Mouse (Mus musculus) liver, embryonic 11.5 days (tissue): ENCODE data around the gene Syngr2. TPM values are rescaled to one million over a fixed set of nuclear protein-coding genes. Genes with fewer than 3 reads are reported as not detected.

Source experiments
- ATAC-seq: fragments of 200-750 bp; cut with Nextera tagmentation; replicated peaks from 2 replicates; pipeline ENCODE4 v1.8.0; 2017; ENCODE audit warnings: moderate number of reproducible peaks, mild to moderate bottlenecking, moderate TSS enrichment, moderate library complexity; ENCODE audit not compliant: low FRiP score
- DNase-seq: peaks from one replicate; pipeline ENCODE4 v3.0.0-alpha.2; 2017; ENCODE audit warnings: low spot score
- H3K27ac ChIP-seq: fragments of 300-500 bp; sonication (generic); 2 replicates; pipeline ENCODE4 v1.5.1; 2014; ENCODE audit warnings: mild to moderate bottlenecking, low read depth, low read length, control low read depth
- H3K27me3 ChIP-seq: fragments of 300-500 bp; sonication (generic); replicated peaks from 2 replicates; pipeline ENCODE4 v1.6.1; 2014; ENCODE audit warnings: low read length, mixed read lengths; ENCODE audit not compliant: control insufficient read depth, insufficient read depth
- H3K36me3 ChIP-seq: fragments of 300-500 bp; sonication (generic); 2 replicates; pipeline ENCODE4 v1.6.1; 2014; ENCODE audit warnings: mild to moderate bottlenecking, low read length, moderate library complexity, mixed read lengths; ENCODE audit not compliant: control insufficient read depth, insufficient read depth
- H3K4me1 ChIP-seq: fragments of 300-500 bp; sonication (generic); replicated peaks from 2 replicates; pipeline ENCODE4 v1.6.1; 2014; ENCODE audit warnings: low read length, mixed read lengths; ENCODE audit not compliant: control insufficient read depth, insufficient read depth
- H3K4me2 ChIP-seq: fragments of 300-500 bp; sonication (generic); 2 replicates; pipeline ENCODE4 v1.6.1; 2014; ENCODE audit warnings: mild to moderate bottlenecking, control low read depth, moderate library complexity
- H3K4me3 ChIP-seq: fragments of 300-500 bp; sonication (generic); 2 replicates; pipeline ENCODE4 v1.5.1; 2014; ENCODE audit warnings: low read depth, low read length, control low read depth
- H3K9ac ChIP-seq: fragments of 300-500 bp; sonication (generic); 2 replicates; pipeline ENCODE4 v1.6.1; 2014; ENCODE audit warnings: low read depth, low read length, control low read depth
- H3K9me3 ChIP-seq: fragments of 300-500 bp; sonication (generic); 2 replicates; pipeline ENCODE4 v1.6.1; 2016; ENCODE audit warnings: low read length, inconsistent platforms, mixed read lengths; ENCODE audit not compliant: control insufficient read depth
- WGBS: fragments of 180-500 bp; shearing (Covaris S2); extraction: QIAGEN DNeasy Blood & Tissue Kit; methylation state at CpG from one replicate; pipeline ENCODE4 v1.1.7; 2014; 5-methylcytosine and 5-hydroxymethylcytosine counted together
- polyA plus RNA-seq: library from polyadenylated mRNA; unstranded; fragments of >200 nt; fragmentation: Nextera tagmentation; extraction: Ambion mirVana; gene quantifications from 2 replicates; pipeline ENCODE4 v1.2.1, GENCODE M21; 2014

The Syngr2 gene
- polyA plus RNA-seq, 1 experiment from 2014 or later = 92.1 TPM

DNA sequence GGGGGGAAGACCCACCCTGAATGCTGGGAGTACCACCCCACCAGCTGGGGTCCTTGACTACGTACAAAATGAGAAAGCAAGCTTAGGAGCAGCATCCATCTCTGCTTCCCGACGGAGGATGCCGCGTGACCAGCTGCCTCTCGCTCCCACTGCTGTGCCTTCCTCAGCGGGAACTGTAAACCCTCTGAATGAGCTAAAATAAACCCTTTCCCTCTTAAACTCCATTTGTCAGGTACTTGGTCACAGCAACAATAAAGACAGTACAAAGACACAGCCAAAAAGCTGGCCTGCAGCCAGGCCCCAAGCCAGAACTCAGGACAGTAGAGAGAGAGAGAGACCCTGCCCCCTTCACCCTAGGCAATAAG is 39.8 kb upstream of the Syngr2 start:
- Histone ChIP-seq H3K9ac (no peak overlapping the region), H3K4me2 (no peak overlapping the region), H3K4me1 (no peaks in the 10 kb centered on the region), H3K36me3 (peaks cover 34% of the 10 kb centered on the region), H3K27me3 (no peaks in the 10 kb centered on the region), H3K27ac (no peak overlapping the region), H3K4me3 (no peak overlapping the region), H3K9me3 (no peaks in the 10 kb centered on the region)
- WGBS = 93% methylated on average over 7 of the region's 7 CpGs
- no peak for ATAC-seq
- DNase-seq = no peak

DNA sequence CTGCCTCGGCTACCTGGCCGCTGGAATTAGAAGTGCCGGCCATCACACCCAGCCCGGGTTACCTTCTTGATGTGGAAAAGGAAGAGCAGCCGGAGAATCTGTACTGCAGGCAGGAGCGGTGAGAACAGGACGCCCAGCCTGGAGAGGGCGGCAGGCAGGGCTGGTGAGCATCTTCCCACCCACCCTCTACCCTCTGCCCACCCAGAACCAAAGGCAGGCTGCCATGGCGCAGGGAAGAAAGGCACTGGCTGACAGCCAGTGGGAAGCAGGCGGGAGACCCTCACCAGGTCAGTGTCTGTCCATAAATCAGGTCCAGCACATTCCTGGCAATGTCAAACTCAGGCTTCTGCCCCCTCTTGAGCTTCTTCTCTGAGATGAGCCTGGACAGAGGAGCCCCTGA is 39.1 kb upstream of the Syngr2 start:
- 90% methylated on average over 10 of the region's 10 CpGs for WGBS
- H3K4me2 ChIP-seq = no peak overlapping the region
- H3K9ac ChIP-seq = no peak overlapping the region
- H3K27ac ChIP-seq = no peak overlapping the region
- H3K4me3 ChIP-seq = no peak overlapping the region
- no peaks in the 10 kb centered on the region for H3K27me3 ChIP-seq
- H3K36me3 ChIP-seq = peaks cover 35% of the 10 kb centered on the region
- no peak for ATAC-seq
- no peaks in the 10 kb centered on the region for H3K9me3 ChIP-seq
- no peaks in the 10 kb centered on the region for H3K4me1 ChIP-seq
- no peak for DNase-seq

DNA sequence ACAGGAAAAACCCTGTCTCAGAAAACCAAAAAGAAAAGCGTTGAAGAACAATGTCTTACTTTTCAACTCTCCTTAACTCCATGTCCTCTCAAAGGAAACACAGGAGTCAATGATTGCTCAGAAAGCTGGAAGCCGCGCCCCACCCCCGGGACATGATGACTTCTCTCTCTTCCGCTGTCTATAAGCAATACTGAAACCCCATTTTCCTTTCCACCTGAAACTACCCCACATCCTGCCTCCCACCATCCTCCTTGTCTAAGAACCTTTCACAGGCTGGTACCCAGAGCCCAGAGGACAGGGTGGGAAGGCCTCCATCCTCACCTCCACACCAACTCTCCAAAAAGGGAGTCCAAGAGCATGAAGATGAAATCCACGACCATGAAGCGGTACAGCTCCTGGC is 37.1 kb upstream of the Syngr2 start:
- Histone ChIP-seq H3K9ac (no peak overlapping the region), H3K4me2 (no peak overlapping the region), H3K27ac (no peak overlapping the region), H3K4me3 (no peak overlapping the region), H3K36me3 (peaks cover 37% of the 10 kb centered on the region), H3K27me3 (no peaks in the 10 kb centered on the region), H3K9me3 (no peaks in the 10 kb centered on the region), H3K4me1 (no peaks in the 10 kb centered on the region)
- ATAC-seq = no peak
- WGBS = 92% methylated on average over 7 of the region's 7 CpGs
- no peak for DNase-seq

DNA sequence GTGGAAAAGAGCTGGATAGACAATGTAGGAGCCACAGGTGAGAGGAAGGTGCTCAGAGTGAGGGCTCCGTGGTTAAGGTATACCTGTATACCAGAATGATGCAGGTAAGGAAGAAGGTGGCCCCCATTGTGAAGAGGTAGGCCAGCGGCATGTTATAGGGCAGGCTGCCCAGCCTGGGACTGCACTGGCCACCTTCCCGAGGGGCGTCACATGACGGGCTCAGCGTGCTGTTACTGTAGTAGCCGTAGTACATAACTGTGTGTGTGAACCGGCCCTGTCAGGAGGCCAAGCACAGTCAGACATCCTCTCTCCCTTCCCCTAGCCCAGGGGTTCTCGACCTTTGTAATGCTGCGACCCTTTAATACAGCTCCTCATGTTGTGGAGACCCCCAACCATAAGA is 34.5 kb upstream of the Syngr2 start:
- no peak overlapping the region for H3K4me2 ChIP-seq
- H3K27ac ChIP-seq = no peak overlapping the region
- H3K27me3 ChIP-seq = no peaks in the 10 kb centered on the region
- H3K4me1 ChIP-seq = peaks cover 15% of the 10 kb centered on the region
- H3K9ac ChIP-seq = no peak overlapping the region
- DNase-seq (no peak), ATAC-seq (no peak)
- H3K9me3 ChIP-seq = no peaks in the 10 kb centered on the region
- no peak overlapping the region for H3K4me3 ChIP-seq
- WGBS = 91% methylated on average over 10 of the region's 10 CpGs
- peaks cover 40% of the 10 kb centered on the region for H3K36me3 ChIP-seq

DNA sequence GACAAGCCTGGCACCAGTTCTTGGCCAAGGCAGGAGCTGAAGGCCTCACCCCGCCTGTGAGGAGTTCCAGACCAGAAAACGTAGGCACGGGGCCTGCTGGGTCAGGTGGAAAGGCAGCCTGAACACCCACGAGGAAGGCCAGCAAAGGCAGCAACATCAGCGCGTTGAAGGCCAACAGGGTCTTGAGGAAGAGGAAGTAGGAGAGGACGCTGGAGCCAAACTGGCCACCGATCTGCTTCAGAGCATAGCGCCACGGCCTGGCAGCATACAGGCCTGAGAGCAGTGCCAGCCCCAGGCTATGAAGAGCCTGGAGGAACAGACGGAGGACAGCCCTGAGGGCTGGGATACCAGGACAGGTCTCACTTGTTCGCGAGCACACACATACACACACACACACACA is 33.9 kb upstream of the Syngr2 start:
- H3K9me3 ChIP-seq = no peaks in the 10 kb centered on the region
- peaks cover 15% of the 10 kb centered on the region for H3K4me1 ChIP-seq
- no peak overlapping the region for H3K9ac ChIP-seq
- H3K4me3 ChIP-seq = no peak overlapping the region
- ATAC-seq = no peak
- 86% methylated on average over 13 of the region's 13 CpGs for WGBS
- H3K27ac ChIP-seq = no peak overlapping the region
- no peak overlapping the region; the same call in 1 of the 2 replicates for H3K4me2 ChIP-seq
- H3K27me3 ChIP-seq = no peaks in the 10 kb centered on the region
- H3K36me3 ChIP-seq = peaks cover 40% of the 10 kb centered on the region
- DNase-seq = no peak

DNA sequence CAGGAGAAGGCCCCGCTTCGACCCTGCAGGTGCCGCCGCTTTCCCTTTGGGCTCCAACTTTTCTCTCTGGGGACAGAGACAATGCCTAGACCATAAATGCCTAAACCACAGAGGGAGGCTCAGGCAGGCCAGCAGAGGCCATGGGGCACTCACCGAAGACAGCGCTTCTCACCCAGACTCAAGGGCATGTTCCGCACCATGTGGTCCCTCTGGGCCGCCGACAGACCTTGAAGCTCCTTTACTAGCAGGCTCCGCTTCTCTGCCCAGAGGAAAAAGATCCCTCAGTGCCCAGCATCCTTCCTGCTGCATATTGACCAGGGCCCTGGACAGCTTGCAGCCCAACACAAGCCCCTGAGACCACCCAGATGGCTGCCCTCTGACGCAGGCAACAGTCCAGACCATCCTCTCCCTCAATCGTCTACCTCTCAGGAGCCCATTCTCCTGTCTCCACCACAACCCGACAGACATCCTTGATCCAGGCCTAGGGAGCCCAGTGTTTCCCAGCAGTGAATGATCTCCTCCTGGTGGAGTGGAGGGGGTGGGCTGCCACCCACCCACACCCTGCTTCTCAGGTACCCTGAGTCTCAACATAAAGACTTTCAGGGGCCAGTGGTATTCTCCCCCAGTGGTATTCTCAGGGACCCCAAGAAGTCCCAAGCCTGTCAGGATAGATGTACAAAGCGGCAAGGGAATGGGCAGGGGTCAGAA is 33.2 kb upstream of the Syngr2 start:
- WGBS = 93% methylated on average over 14 of the region's 14 CpGs
- no peak overlapping the region for H3K27ac ChIP-seq
- H3K4me2 ChIP-seq = no peak overlapping the region
- no peak for ATAC-seq
- peaks cover 40% of the 10 kb centered on the region for H3K36me3 ChIP-seq
- H3K9me3 ChIP-seq = no peaks in the 10 kb centered on the region
- H3K9ac ChIP-seq = no peak overlapping the region
- H3K27me3 ChIP-seq = no peaks in the 10 kb centered on the region
- H3K4me1 ChIP-seq = peaks cover 20% of the 10 kb centered on the region
- no peak for DNase-seq
- no peak overlapping the region for H3K4me3 ChIP-seq

DNA sequence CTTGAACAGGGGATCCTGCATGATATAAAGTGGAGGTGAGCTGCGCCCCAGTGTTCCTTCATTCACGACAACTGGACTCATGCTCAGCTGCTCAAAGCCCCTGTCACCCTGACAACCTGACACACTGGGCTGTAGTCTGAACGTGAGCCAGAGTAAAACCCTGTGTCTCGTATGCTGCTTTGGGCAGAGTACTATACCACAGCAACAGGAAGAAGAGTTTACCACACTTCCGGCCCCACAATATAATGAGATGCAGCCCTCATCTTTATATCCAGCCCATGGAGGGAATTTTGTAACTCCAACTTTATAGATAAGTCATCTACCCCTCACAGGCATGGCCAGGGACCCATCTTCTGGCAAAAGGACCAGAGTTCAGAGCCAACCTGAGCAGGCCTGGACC is 32.4 kb upstream of the Syngr2 start:
- H3K36me3 ChIP-seq = peaks cover 39% of the 10 kb centered on the region
- H3K4me1 ChIP-seq = peaks cover 27% of the 10 kb centered on the region
- H3K4me3 ChIP-seq = no peak overlapping the region
- H3K9ac ChIP-seq = no peak overlapping the region
- H3K27me3 ChIP-seq = 0 out of 2 replicates have a peak, but pooled peaks cover 2% of the 10 kb centered on the region
- H3K9me3 ChIP-seq = no peaks in the 10 kb centered on the region
- 85% methylated on average over 5 of the region's 5 CpGs for WGBS
- H3K4me2 ChIP-seq = no peak overlapping the region; the same call in 1 of the 2 replicates
- no peak for ATAC-seq
- no peak overlapping the region for H3K27ac ChIP-seq
- DNase-seq = no peak

DNA sequence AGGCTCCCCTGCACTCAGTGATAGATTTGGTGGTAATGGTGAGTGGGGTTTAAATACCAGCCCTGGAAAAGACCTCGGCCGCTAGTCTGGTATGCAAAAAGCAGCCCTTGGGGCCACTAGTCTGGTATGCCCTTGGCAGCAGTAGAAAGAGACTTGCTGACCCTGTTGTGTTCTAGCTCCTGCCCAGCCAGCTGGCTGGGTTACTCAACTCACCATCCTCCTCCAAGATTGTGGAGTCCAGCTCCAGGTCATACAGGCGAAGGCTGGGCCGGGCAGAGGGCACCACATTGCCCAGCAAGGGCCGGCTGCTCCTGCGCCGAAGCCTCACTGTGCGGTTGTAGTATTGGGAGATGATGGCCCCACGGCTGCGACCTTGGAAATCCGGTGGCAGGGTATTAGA is 31.4 kb upstream of the Syngr2 start:
- no peak for ATAC-seq
- DNase-seq = no peak
- peaks cover 35% of the 10 kb centered on the region for H3K36me3 ChIP-seq
- H3K27ac ChIP-seq = no peak overlapping the region; the same call in 1 of the 2 replicates
- peaks cover 2% of the 10 kb centered on the region; the same call in 1 of the 2 replicates for H3K27me3 ChIP-seq
- H3K9me3 ChIP-seq = no peaks in the 10 kb centered on the region
- H3K4me3 ChIP-seq = no peak overlapping the region
- peak overlapping the region; percentile 100 for H3K4me2 ChIP-seq
- WGBS = 91% methylated on average over 11 of the region's 11 CpGs
- peaks cover 32% of the 10 kb centered on the region for H3K4me1 ChIP-seq
- peak overlapping the region; percentile 95; the same call in 1 of the 2 replicates for H3K9ac ChIP-seq

DNA sequence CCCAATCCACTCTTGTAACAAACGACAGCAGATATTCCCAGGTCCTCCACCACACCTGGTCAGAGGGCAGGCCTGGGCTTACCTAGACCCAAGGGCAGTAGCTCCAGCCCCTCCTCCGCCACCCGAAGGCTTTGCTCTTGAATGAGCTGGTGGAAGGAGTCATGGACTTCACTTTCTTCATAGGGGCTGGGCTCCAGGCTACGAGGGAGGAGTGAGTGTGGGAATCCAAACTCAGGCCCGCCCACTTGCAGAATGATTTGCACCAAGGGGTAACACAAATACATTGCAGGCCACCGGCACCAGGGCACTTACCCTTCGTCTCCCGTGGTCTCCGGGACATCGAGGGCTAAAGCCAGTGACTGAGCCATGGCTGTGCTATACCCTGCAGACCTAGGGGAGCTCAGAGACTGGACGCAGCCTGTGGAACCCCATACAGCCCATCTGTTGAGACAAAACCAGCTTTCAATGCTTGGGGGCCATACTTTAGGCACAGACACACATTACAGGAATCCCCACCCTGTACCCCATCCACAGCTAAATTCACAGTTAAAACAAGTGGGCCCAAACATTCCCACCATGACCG is 30.5 kb upstream of the Syngr2 start:
- Histone ChIP-seq H3K4me2 (peak overlapping the region; percentile 100), H3K36me3 (peaks cover 26% of the 10 kb centered on the region), H3K27me3 (peaks cover 2% of the 10 kb centered on the region; the same call in 1 of the 2 replicates), H3K4me1 (peaks cover 39% of the 10 kb centered on the region), H3K9me3 (no peaks in the 10 kb centered on the region), H3K9ac (peak overlapping the region; percentile 95), H3K27ac (peak overlapping the region; percentile 99), H3K4me3 (peak overlapping the region; percentile 66)
- DNase-seq = no peak
- WGBS = 41% methylated on average over 12 of the region's 12 CpGs
- no peak for ATAC-seq
